Mouse (Mus musculus) heart, embryonic 16.5 days (tissue): ENCODE data around the gene Hectd1. TPM values are rescaled to one million over a fixed set of nuclear protein-coding genes. Genes with fewer than 3 reads are reported as not detected.

Experiments used
- ATAC-seq: fragments of 200-750 bp; cut with Nextera tagmentation; replicated peaks from 2 replicates; pipeline ENCODE4 v1.8.0; 2017; ENCODE audit warnings: moderate number of reproducible peaks; ENCODE audit not compliant: insufficient read depth, low FRiP score; ENCODE audit errors: extremely low read depth
- H3K27ac ChIP-seq: fragments of 300-500 bp; sonication (generic); 2 replicates; pipeline ENCODE4 v1.5.1; 2014; ENCODE audit warnings: mild to moderate bottlenecking, low read length, control low read depth, moderate library complexity
- H3K27me3 ChIP-seq: fragments of 300-500 bp; sonication (generic); 2 replicates; pipeline ENCODE4 v1.6.1; 2014; ENCODE audit warnings: low read length, mixed read lengths; ENCODE audit not compliant: control insufficient read depth, insufficient read depth
- H3K36me3 ChIP-seq: fragments of 300-500 bp; sonication (generic); 2 replicates; pipeline ENCODE4 v1.6.1; 2014; ENCODE audit not compliant: control insufficient read depth, insufficient read depth
- H3K4me1 ChIP-seq: fragments of 300-500 bp; sonication (generic); 2 replicates; pipeline ENCODE4 v1.6.1; 2014; ENCODE audit warnings: low read length, mixed read lengths; ENCODE audit not compliant: control insufficient read depth, insufficient read depth
- H3K4me2 ChIP-seq: fragments of 300-500 bp; sonication (generic); 2 replicates; pipeline ENCODE4 v1.6.1; 2014; ENCODE audit warnings: low read depth, mild to moderate bottlenecking, control low read depth, low read length
- H3K4me3 ChIP-seq: fragments of 300-500 bp; sonication (generic); 2 replicates; pipeline ENCODE4 v1.5.1; 2014; ENCODE audit warnings: mild to moderate bottlenecking, control low read depth, low read length
- H3K9ac ChIP-seq: fragments of 300-500 bp; sonication (generic); 2 replicates; pipeline ENCODE4 v1.6.1; 2014; ENCODE audit warnings: low read length, control low read depth
- H3K9me3 ChIP-seq: fragments of 300-500 bp; sonication (generic); replicated peaks from 2 replicates; pipeline ENCODE4 v1.6.1; 2016; ENCODE audit warnings: low read length; ENCODE audit not compliant: control insufficient read depth
- WGBS: fragments of 180-500 bp; shearing (Covaris S2); extraction: QIAGEN DNeasy Blood & Tissue Kit; methylation state at CpG from one replicate; pipeline ENCODE4 v1.1.7; 2014; 5-methylcytosine and 5-hydroxymethylcytosine counted together
- polyA plus RNA-seq: library from polyadenylated mRNA; unstranded; fragments of >200 nt; fragmentation: Nextera tagmentation; extraction: Ambion mirVana; gene quantifications from 2 replicates; pipeline ENCODE4 v1.2.1, GENCODE M21; 2015

The Hectd1 gene
- polyA plus RNA-seq, 1 experiment from 2014 or later: 34.7 TPM

DNA sequence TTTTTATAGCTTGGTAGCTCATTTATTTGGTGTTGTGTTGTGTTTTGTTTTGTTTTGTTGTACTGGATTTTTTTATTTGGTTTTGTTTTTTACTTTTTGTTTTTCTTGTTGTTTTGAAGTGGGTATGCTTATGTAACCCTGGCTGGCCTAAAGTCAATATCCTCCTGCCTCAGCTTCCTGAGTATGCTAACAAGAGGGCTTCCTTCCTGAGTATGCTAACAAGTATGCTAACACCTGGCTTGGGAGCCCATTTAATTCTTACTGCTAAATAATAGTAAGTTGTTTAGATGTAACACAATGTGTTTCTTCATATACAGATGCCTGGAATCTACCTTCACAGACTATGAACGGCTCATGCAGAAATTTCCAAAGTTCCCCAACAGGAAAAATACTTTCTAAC lies 1.3 kb upstream of the Hectd1 start:
- Histone ChIP-seq H3K36me3 (peaks cover 2% of the 10 kb centered on the region; the same call in 1 of the 2 replicates), H3K27ac (peak overlapping the region; percentile 100), H3K27me3 (no peaks in the 10 kb centered on the region), H3K4me3 (peak overlapping the region; percentile 84), H3K4me1 (peaks cover 18% of the 10 kb centered on the region), H3K4me2 (peak overlapping the region; percentile 85), H3K9me3 (no peaks in the 10 kb centered on the region), H3K9ac (peak overlapping the region; percentile 100; the same call in 1 of the 2 replicates)
- WGBS: 88% methylated on average over 1 of the region's 1 CpGs
- no peak for ATAC-seq

DNA sequence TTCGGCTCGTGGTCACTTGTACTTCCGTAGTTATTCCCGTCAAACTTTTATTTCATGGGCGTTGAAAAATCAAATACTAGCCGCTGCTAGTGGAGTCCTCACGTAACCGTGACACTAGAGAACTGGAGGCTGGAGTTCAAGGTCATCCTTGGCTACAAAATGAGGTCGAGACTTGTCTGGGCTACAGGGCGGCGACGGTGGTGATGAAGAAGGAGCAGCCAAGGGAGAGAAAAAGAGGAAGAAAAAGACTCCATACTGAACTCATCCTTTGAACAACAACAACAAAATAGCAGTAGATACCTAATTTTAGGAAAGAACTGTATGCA lies 704 bp upstream of the Hectd1 start:
- Histone ChIP-seq H3K27ac (peak overlapping the region; percentile 100), H3K4me3 (peak overlapping the region; percentile 84), H3K27me3 (no peaks in the 10 kb centered on the region), H3K4me2 (peak overlapping the region; percentile 85), H3K9ac (peak overlapping the region; percentile 100), H3K9me3 (no peaks in the 10 kb centered on the region), H3K36me3 (peaks cover 6% of the 10 kb centered on the region; the same call in 1 of the 2 replicates), H3K4me1 (peaks cover 18% of the 10 kb centered on the region)
- no peak for ATAC-seq
- WGBS: 0% methylated on average over 12 of the region's 12 CpGs

DNA sequence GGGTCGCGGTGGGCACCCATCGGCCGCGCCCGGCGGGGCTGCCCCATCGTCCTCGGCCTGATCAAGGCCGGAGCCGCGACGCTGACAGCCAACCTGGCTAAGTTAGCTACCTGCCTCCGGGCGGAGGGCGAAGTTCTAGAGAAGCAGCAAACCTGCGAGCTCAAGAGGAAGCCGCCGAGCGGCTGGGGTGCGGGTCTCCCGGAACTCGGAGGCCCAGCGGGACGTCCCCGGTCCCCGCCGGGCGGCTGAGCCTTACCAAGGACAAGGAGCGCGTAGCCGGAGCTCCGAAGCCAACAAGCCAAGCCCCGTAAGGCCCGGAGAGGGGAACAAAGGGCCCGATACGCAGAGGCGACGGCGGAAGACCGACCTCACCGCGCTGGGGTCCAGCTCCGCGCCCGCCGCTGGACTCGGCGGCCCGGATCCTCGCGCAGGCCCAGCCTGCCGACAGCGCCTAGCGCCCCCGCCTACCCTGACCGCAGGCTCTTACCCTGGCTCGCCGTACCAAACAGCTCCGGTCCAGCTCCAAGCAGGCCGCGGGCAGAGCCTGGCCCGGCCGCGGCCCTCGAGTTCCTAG lies 533 bp downstream of the Hectd1 start:
- WGBS: 0% methylated on average over 66 of the region's 66 CpGs
- H3K36me3 ChIP-seq: peaks cover 13% of the 10 kb centered on the region

DNA sequence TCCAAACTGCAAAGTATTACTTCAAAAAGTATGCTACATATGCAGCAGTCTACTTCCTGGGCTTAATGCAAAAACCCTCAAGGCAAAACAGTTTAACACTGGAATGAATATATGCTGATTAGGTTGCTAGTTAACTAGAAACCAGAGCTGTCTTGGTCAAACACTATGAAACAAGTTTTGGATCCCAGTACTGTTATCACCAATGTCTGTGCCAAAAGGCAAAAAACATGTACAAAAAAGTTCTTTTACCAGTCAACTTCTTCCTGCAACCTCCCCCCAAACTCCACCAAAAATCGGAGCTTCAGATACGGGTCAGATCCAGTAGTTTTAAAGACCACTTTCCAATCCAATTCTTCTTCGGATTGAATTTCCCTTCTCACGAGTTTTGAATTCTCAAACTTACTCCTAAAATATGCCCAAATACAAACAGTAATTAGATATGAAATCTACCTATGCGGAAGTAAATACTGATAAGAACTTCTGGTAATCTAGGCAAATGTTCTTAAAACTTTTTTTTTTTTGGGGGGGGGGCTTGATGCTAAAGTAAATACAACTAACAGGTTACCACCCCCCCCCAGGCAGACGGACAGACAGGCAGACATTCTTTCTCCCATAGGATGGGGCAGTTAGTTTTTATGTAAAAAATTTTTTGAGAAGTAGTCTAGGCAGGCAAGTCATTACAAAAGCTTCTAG lies 1.2 kb downstream of the Hectd1 start:
- peak overlapping the region; percentile 85 for H3K4me2 ChIP-seq
- H3K9me3 ChIP-seq: no peaks in the 10 kb centered on the region
- ATAC-seq: no peak
- peaks cover 22% of the 10 kb centered on the region for H3K4me1 ChIP-seq
- H3K27me3 ChIP-seq: no peaks in the 10 kb centered on the region
- peak overlapping the region; percentile 100 for H3K27ac ChIP-seq
- H3K9ac ChIP-seq: peak overlapping the region; percentile 100
- H3K4me3 ChIP-seq: peak overlapping the region; percentile 84
- 15% methylated on average over 6 of the region's 6 CpGs for WGBS
- peaks cover 13% of the 10 kb centered on the region for H3K36me3 ChIP-seq

More for the DNA sequence above, 533 bp downstream of the Hectd1 start:
- Histone ChIP-seq H3K4me1 (peaks cover 18% of the 10 kb centered on the region), H3K4me2 (peak overlapping the region; percentile 85), H3K9ac (peak overlapping the region; percentile 100), H3K27ac (peak overlapping the region; percentile 100), H3K9me3 (no peaks in the 10 kb centered on the region), H3K4me3 (peak overlapping the region; percentile 84), H3K27me3 (no peaks in the 10 kb centered on the region)
- 0 out of 2 replicates have a peak, but pooled peaks have one; percentile 3 for ATAC-seq

DNA sequence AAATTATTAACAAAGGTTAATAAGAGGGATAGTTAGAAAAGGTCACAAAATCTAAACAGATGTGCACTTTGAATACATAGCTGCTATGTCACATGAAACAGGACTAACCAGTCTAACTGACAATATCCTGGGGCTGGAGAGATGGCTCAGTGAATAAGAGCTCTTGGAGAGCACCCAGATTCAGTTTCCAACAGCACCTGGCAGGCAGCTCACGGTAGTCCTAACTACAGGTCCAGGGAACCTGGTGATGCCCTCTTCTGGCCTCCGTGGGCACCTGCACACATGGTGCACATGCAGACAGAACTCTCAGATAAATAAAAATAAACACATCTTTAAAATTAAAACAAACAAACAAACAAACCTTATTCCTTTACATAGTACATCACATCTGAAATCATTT lies 4.0 kb downstream of the Hectd1 start:
- 77% methylated on average over 2 of the region's 2 CpGs for WGBS
- peaks cover 13% of the 10 kb centered on the region for H3K36me3 ChIP-seq
- H3K27ac ChIP-seq: no peak overlapping the region
- ATAC-seq: no peak
- no peaks in the 10 kb centered on the region for H3K27me3 ChIP-seq
- peaks cover 29% of the 10 kb centered on the region for H3K4me1 ChIP-seq
- no peak overlapping the region for H3K4me3 ChIP-seq
- H3K9ac ChIP-seq: no peak overlapping the region
- no peaks in the 10 kb centered on the region for H3K9me3 ChIP-seq
- H3K4me2 ChIP-seq: no peak overlapping the region

DNA sequence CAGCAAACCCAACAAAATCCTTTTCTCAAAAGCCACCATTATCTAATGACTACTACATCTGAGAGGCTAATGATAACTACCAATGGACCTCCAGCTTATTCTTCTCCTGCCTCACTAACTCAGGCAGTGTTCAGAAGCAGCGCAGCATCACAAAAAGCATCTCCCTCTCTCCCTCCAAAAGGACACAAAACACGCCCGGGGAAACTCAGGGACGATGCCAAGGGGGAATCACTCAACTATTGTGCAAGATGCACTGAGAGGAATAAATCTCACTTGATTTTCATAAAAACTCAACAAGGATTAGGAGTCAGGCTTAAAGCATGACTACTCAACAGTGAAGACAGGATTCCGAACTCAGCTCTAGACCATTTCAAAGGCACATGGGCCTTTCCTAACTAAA lies 6.0 kb downstream of the Hectd1 start:
- no peaks in the 10 kb centered on the region for H3K9me3 ChIP-seq
- ATAC-seq: no peak
- no peak overlapping the region for H3K4me2 ChIP-seq
- H3K4me3 ChIP-seq: no peak overlapping the region
- H3K36me3 ChIP-seq: peaks cover 13% of the 10 kb centered on the region
- no peak overlapping the region for H3K27ac ChIP-seq
- H3K27me3 ChIP-seq: no peaks in the 10 kb centered on the region
- peaks cover 37% of the 10 kb centered on the region for H3K4me1 ChIP-seq
- no peak overlapping the region for H3K9ac ChIP-seq
- 92% methylated on average over 5 of the region's 5 CpGs for WGBS

DNA sequence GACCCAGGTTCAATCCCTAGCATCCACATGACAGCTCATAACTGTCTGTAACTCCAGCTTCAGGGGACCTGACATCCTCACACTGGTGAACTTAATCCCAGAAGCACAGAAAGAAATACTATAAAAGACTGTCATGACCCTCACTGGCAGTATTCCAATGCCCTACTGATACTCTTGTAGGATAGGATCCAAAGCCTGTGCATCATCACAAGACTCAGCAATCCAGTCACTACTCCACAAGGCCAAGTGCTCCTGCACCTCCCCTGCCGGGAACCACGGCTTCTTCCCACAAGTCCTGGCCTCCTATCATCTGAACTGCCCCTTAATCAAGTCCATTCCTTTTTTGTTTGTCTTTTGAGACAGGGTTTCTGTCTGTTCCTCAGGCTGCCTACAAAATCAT lies 6.5 kb downstream of the Hectd1 start:
- H3K4me2 ChIP-seq: no peak overlapping the region
- H3K4me3 ChIP-seq: no peak overlapping the region
- H3K27me3 ChIP-seq: no peaks in the 10 kb centered on the region
- H3K4me1 ChIP-seq: peaks cover 38% of the 10 kb centered on the region
- ATAC-seq: no peak
- WGBS: 38% methylated on average over 2 of the region's 2 CpGs
- H3K9me3 ChIP-seq: no peaks in the 10 kb centered on the region
- no peak overlapping the region for H3K27ac ChIP-seq
- H3K9ac ChIP-seq: no peak overlapping the region
- peaks cover 13% of the 10 kb centered on the region for H3K36me3 ChIP-seq

DNA sequence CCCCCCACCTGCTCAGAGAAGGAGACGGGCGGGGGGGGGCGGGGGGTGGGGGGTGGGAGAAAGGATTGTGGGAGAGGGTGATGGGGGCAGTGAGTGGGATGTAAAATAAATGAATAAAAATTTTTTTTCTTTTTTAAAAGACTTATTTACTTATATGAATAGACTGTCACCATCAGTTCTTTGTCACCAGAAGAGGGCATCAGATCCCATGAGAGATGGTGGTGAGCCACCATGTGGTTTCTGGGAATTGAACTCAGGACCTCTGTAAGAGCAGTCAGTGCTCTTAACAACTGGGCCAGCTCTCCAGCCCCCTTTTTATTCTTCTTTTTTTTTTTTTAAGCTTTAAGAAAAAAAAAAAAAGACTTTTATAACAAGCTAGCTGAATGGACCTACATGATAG lies 7.1 kb downstream of the Hectd1 start:
- ATAC-seq: no peak
- no peak overlapping the region for H3K27ac ChIP-seq
- H3K27me3 ChIP-seq: no peaks in the 10 kb centered on the region
- 89% methylated on average over 3 of the region's 3 CpGs for WGBS
- H3K36me3 ChIP-seq: peaks cover 13% of the 10 kb centered on the region
- H3K9me3 ChIP-seq: no peaks in the 10 kb centered on the region
- H3K4me3 ChIP-seq: no peak overlapping the region
- peaks cover 36% of the 10 kb centered on the region for H3K4me1 ChIP-seq
- no peak overlapping the region for H3K9ac ChIP-seq
- H3K4me2 ChIP-seq: no peak overlapping the region

DNA sequence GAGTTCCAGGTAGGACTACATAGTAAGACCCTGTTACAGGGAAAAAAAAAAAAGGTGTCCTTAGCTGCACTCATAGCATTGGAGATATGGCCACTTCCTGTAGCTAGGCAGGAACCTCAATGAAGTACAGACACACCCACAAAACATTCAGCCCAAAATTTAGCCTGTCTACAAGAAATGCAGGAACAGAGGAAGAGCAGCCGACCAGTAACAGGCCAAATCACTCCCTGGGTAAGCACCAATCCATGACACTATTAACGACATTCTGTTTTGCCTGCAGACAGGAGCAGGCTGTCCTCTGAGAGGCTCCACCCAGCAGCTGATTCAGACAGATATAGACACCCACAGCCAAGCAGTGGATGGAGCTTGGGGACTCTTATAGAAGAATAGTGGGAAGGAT lies 8.1 kb downstream of the Hectd1 start:
- Histone ChIP-seq H3K4me1 (peaks cover 32% of the 10 kb centered on the region), H3K9ac (no peak overlapping the region), H3K4me3 (no peak overlapping the region), H3K27me3 (no peaks in the 10 kb centered on the region), H3K9me3 (no peaks in the 10 kb centered on the region), H3K36me3 (peaks cover 11% of the 10 kb centered on the region), H3K27ac (no peak overlapping the region), H3K4me2 (no peak overlapping the region)
- no peak for ATAC-seq
- WGBS: 12% methylated on average over 2 of the region's 2 CpGs
